Mouse (Mus musculus) regulatory T cell (primary cell): ENCODE measurements around the gene Nfx1.

Source experiments
- in situ Hi-C: fragments of 300-600 bp; cut with MboI, MseI; formaldehyde crosslinking; loops from one replicate; pipeline ENCODE4 v1.15.1; 2025; ENCODE audit warnings: high pct_unique_total_duplicates

The Nfx1 gene

GRCm38 (mm10) chr4:40975678-40976077 lies 5.0 kb downstream of the Nfx1 start:
- in situ Hi-C loops: no loop called here

- in situ Hi-C loops: no loop called here
Measured at GRCm38 (mm10) chr4:40976651-40977050, 5.9 kb downstream of the Nfx1 start.

- in situ Hi-C loops: no loop called here
Measured at GRCm38 (mm10) chr4:40979430-40979829, 8.7 kb downstream of the Nfx1 start.

DNA sequence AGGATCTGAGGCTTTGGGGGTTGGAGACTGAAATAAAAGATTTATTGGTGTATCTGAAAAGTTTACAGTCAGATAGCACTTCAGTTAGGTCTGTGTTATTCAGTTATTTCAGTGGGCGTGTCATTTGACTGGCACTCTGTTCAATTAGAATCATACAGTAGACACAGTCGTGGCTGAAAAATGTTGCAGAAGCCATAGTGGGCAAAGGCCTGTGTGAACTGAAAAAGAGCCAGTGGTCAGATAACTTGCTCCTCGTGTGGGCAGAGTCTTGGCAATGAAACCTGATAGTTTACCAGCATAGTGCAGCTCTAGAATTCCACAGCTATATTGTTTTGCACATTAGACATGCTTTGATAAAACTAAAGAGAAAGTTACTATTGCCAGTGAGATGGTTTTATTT lies 11.8 kb downstream of the Nfx1 start:
- in situ Hi-C loops: no loop called here

GRCm38 (mm10) chr4:40983686-40984085 lies 13.0 kb downstream of the Nfx1 start:
- in situ Hi-C loops: no loop called here

DNA sequence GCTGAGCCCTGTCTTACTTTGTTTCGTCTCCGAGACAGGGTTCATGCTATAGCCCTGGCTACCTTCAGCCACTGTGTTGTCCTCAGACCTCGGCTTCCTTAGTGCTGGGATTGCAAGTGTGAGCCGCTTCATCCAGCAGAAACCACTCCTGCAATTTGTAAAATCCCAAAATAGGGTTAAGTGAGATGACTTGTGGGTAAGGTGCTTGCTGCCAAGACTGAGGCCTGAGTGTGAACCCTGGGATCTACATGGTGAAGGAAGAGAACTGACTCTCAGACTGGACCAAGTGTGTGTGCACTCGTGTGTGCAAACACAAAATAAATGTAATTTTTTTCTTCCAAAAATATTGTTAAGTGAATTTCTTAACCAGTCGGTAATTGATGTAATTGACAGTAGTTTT lies 18.9 kb downstream of the Nfx1 start:
- in situ Hi-C loops: no loop called here

DNA sequence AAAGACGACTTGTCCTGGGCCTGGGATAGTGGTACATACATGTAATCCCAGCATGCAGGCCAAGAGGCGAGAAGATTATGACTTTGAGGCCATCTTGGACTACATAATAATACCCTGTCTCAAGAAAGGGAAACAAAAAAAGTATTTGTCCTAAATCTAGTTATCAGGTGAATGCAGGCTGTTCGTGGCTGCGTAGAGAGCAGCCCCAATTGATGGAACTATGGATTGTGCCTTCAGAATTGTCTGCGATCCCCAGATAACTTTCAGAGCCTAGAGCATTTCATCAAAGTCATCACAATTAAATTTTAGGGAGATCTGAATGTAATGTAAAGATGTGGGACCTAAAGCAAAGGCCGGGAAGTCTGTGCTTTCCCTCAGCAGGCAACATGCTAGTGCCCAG lies 25.6 kb downstream of the Nfx1 start:
- in situ Hi-C loops: no loop called here

- in situ Hi-C loops: no loop called here
Measured at GRCm38 (mm10) chr4:40997916-40998315, 27.2 kb downstream of the Nfx1 start.

DNA sequence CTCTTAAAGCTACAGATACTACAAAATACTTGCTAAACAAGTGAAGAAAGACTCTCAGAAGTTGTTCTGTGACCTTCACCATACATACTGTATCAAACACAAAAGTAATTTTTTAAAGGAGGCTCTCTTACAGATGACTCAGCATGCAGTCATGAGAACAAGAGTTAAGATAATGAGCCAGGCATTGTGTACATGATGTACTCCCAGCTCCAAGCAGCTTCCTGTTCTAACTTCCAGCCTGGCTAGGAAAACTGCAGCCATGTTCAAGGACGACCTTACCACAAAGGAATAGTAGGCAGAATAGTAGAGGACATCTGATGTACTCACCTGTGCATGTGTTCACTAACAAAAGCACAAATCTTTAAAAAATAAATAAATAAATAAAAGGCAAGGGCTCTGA lies 29.6 kb downstream of the Nfx1 start:
- in situ Hi-C loops: no loop called here

DNA sequence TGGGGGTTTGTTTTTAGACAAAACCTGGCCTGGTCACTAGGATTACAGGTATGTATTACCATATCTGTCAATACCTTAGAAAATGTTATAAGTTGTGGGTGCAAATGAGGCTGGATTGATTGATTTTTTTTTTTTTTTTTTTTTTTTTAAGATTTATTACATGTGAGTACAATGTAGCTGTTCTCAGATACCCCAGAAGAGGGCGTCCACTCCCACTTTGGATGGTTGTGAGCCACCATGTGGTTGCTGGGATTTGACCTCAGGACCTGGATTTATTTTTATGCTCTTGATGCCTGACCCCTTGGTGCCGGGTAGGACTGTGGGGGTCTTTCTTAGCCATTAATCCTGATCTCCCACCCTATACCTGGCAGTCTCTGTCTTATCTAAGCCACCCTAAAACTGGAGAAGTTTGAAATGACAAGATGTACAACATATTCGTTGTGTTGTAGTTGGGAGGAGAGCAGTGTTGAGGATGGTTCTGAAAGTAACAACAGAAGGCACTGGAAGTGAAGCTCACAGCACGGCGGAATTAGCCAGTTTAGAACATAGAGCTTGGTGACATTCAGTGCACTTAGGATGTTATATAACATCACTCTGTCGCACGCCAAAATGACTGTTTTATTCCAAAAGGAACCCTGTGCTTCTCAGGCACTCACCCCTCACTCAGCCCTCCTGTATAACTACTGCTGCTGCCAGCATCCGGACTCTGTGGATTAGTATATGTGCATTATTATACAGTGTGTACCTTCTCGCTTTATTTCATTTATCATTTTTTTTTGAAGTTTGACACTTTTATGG lies 30.3 kb downstream of the Nfx1 start:
- in situ Hi-C loops: no loop called here

DNA sequence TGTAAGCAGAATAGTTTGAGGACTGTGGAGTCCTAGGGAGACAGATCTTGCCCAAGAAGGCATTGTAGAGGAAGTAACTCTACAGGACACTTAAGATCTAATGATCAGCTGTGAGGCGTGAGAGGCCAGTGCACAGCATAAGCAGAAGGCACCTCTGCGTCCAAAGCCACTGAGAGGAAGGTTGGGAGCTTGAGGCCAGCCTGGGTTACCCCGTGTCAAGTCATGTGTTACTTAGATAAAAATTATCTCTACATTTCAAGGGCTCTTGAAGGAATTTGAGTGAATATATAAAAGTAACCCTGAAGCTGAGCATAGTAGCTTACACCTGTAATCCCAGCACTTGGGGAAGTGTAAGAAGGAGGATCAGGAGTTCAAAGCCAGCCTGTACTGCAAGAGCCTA lies 42.6 kb downstream of the Nfx1 start:
- in situ Hi-C loops: no loop called here

GRCm38 (mm10) chr4:41015798-41016197 lies 45.1 kb downstream of the Nfx1 start:
- in situ Hi-C loops: loop anchor here (5.0 kb wide), 1 partner anchor 192 kb away; no protein-coding TSS in a partner anchor

- in situ Hi-C loops: no loop called here
Measured at GRCm38 (mm10) chr4:41021094-41021493, 50.4 kb downstream of the Nfx1 start.

DNA sequence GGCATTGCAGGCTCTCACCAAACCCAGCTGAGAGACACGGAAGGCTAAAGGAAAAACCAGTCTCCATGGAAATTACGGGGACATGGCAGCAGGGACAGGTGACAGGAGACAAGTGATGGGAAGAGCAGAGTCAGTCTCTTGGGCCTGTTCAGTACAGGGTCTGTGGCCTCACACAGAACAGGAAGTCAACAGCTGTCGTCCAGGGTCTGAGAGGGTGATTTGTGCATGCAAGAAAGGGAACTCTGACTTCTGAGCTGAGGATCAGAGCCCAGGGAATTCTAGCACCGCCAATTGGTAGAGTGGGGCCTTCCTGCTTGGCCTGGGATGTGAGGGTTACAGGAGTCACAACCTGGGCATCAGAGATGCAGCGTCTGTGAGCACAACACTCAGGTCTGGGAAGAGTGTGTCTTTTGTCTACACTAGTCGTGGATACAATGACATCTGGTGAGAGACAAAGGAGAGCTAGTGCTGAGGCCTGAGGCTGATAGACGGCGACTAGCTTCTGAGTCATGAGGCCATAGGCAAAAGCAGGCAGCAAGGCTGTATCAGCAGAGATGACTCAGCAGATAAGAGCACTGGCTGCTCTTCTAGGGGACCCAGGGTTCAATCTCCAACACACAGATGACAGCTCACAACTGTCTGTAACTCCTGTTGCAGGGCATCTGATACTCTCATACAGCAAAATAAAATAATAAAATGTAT lies 55.5 kb downstream of the Nfx1 start:
- in situ Hi-C loops: no loop called here

DNA sequence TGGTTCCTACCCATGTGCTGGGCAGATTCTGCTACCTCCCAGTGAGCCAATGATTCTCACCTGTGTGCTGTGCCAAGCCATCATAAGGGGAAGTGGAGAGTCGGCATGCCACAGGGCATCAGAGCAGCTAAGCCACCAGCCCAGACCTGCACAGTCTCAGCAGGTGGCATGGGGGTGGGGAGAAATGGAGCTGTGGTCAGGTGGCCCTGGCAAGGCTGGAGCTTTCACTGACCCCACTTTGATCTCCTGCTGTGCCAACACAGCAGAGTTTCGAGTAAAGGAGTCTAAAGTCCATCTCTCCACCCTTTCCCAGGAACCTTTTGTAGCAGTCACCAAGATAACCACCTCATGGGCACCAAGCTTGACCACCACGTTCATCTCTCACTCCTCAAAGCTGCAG lies 57.2 kb downstream of the Nfx1 start:
- in situ Hi-C loops: no loop called here

DNA sequence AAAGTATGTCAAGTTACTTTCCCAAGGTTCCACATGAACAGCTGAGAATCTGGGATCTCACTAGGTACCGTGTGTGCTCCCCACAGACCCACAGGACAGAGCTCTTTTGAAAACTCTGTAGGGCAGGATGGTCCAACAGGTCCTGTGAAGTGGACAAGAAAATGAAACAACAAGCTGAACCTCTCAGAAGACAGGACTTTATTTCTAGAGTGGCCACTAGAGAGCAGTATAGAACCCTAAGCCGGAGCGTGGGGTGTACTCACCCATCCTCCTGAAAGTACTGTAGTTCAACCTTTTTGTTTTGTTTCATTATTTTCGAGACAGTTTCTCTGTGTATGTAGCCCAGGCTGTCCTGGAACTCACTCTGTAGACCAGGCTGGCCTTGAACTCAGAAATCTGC lies 57.6 kb downstream of the Nfx1 start:
- in situ Hi-C loops: no loop called here

DNA sequence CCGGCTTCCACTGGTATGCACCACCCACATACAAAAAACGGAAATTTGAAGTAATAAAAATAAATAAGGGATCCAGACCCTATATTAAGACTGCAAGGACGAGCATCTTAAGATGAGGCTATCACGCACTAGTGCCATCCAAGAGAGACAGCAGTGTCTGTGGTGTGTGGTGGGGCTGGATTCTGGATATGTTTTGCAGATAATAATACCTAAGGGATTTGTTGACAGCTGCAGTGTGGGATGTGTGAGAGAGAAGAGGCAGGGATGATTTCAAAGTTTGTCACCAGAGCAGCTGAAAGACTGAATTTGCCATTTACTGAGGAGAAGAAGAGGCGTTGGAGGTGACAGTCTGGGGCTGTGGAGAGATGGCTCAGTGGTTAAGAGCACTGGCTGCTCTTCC lies 58.7 kb downstream of the Nfx1 start:
- in situ Hi-C loops: no loop called here

- in situ Hi-C loops: no loop called here
Measured at GRCm38 (mm10) chr4:41031242-41031641, 60.5 kb downstream of the Nfx1 start.

DNA sequence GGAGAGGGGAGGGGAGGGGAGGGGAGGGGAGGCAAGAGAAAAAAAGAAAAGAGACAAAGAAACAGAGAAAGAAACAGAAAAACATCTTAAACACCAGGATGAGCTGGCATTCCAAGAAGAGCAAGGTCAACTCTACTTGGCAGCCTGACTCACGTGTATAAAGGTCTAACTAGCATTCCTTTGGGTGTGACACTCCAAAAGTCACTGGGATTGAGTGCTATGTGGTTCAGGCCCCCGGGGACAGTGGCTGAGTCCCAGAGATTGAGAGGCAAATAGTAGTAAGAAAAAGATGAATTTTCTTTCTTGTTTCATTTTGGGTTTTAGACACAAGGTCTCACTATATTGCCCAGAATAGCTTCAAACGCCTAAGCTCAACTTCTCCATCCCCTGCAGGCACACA lies 67.2 kb downstream of the Nfx1 start:
- in situ Hi-C loops: no loop called here

DNA sequence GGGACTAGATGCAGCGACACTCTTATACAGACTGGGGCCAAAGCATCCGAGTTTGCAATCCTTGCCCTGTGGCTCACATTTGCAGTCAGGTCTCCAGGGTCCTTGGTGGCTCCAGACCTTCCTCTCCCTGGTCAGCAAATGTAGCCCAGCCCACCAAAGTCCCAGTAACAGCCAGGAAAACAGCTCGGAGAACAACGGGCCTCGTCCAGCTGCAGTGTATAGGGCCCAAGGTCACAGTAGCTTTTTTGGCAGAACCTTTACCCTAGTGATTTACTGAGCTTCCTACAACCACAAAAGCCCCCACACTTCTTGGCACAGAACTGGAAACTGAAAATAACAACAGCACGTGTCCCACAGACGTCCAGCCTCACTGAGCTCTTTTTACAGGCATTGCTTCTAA lies 70.3 kb downstream of the Nfx1 start:
- in situ Hi-C loops: no loop called here

DNA sequence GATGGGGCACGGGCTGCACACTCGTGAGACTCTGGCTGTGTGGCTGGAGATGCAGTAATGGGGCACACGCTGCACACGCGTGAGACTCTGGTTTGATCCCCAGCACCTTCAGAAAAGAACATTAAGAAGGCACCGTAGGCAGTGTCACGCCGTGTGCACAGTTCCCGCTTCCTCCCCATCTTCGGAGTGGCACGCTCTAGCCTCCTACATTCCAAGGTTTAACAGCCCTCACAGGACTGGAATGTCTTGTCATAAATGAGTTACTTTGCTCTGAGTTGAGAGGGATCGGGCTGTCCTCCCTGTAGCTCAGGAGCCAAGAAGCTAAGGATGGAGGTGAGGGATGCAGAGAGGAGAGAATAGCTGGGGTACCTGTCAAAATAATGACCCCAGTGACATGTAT lies 72.2 kb downstream of the Nfx1 start:
- in situ Hi-C loops: no loop called here

DNA sequence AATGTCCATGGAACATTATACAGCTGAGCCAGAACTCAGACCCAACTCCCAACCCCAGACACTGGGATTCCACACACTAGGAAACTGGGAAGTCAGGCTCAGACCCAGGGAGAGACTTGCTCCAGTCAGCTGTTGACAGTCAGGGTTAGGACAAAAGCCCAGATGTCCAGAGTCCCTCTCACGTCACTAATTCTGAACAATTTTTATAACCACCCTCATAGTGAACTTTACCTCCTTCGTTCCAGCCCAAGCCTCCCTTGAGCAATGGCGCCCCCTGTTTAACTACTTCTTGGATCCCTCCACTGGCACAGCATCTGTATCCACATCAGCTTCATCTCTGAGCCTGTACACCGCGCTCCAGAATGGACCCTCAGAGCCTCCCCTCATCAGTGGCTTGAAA lies 73.3 kb downstream of the Nfx1 start:
- in situ Hi-C loops: no loop called here

GRCm38 (mm10) chr4:41045288-41045687 lies 74.6 kb downstream of the Nfx1 start:
- in situ Hi-C loops: no loop called here
